Mouse (Mus musculus): ENCODE results near the gene Rfng. TPM values are rescaled to one million over a fixed set of nuclear protein-coding genes. Genes with fewer than 3 reads are reported as not detected.
A peak's percentile ranks its signal among the peaks of the same experiment; 100 is the strongest.

Gene Rfng
- total and polyA plus RNA-seq, 3 experiments: 12.7 to 40.7 TPM; not detected in 1

- Histone ChIP-seq H3K9ac (ENCODE audit: control insufficient read depth, low read depth, low read length, poor library complexity, severe bottlenecking) (peak overlapping the region; percentile 89), H3K27me3 (ENCODE audit: control insufficient read depth in 1 of 2, insufficient read depth in 2 of 2, low read length in 2 of 2) (no peaks in the 10 kb centered on the region), H3K4me3 (ENCODE audit: control insufficient read depth in 1 of 2, insufficient read depth in 1 of 2, low read depth in 2 of 2, low read length in 2 of 2) (peak overlapping the region; percentile 69 to 77), H3K36me3 (ENCODE audit: control insufficient read depth in 1 of 2, insufficient read depth in 2 of 2, low read length in 2 of 2) (peaks cover 0 to 12% of the 10 kb centered on the region in 2 experiments; a peak in 3 of 4 replicates), H3K9me3 (replicated peaks; ENCODE audit: insufficient read depth, low read length) (no peaks in the 10 kb centered on the region), H3K27ac (ENCODE audit: control insufficient read depth, low read depth, low read length) (peak overlapping the region; percentile 74), H3K79me2 (ENCODE audit: control insufficient read depth, insufficient read depth, low read length, poor library complexity) (peaks cover 40% of the 10 kb centered on the region), H3K4me1 (ENCODE audit: control insufficient read depth in 1 of 2, insufficient read depth in 2 of 2, low read length in 2 of 2) (peaks cover 0 to 20% of the 10 kb centered on the region in 2 experiments; a peak in 3 of 4 replicates)
- no peak for DNase-seq (ENCODE audit: low read depth, low spot score)
- TF ChIP-seq CTCF (IDR thresholded peaks at IDR 0.05 in 2 of 3, conservative IDR thresholded peaks at IDR 0.05 in 1 of 3; ENCODE audit: control insufficient read depth in 1 of 3, insufficient read depth in 1 of 3, low read depth in 2 of 3, low read length in 3 of 3, poor library complexity in 1 of 3, severe bottlenecking in 1 of 3): no peak
- no peak for TF ChIP-seq POLR2AphosphoS5 (IDR thresholded peaks at IDR 0.05; ENCODE audit: borderline replicate concordance, low read depth, low read length)
- no peak for TF ChIP-seq CHD1 (IDR thresholded peaks at IDR 0.05; ENCODE audit: low read depth, low read length)
- TF ChIP-seq EP300 (IDR thresholded peaks at IDR 0.05; ENCODE audit: low read depth in 1 of 2, low read length in 2 of 2): no peak; a peak in 2 of 4 replicates
- TF ChIP-seq HCFC1 (IDR thresholded peaks at IDR 0.05; ENCODE audit: low read depth, low read length): no peak; the same call in none of the 2 replicates
- TF ChIP-seq NRF1 (IDR thresholded peaks at IDR 0.05; ENCODE audit: insufficient read depth, low read depth, low read length, poor library complexity, severe bottlenecking): no peak
- TF ChIP-seq POLR2AphosphoS2 (IDR thresholded peaks at IDR 0.05; ENCODE audit: low read length): no peak
- no peak for TF ChIP-seq MAX (IDR thresholded peaks at IDR 0.05; ENCODE audit: low read length)
- peak; percentile 33; the same call in 1 of the 2 replicates for TF ChIP-seq MAZ (IDR thresholded peaks at IDR 0.05; ENCODE audit: low read depth, low read length)
- TF ChIP-seq TCF12 (IDR thresholded peaks at IDR 0.05; ENCODE audit: low read depth, low read length): no peak
- no peak for TF ChIP-seq MEF2A (IDR thresholded peaks at IDR 0.05; ENCODE audit: extremely low read depth, insufficient replicate concordance, low read depth, low read length, poor library complexity, severe bottlenecking)
- no peak for TF ChIP-seq USF2 (IDR thresholded peaks at IDR 0.05; ENCODE audit: borderline replicate concordance in 1 of 2, insufficient read depth in 1 of 2, low read depth in 1 of 2, low read length in 2 of 2)
- TF ChIP-seq SIN3A (IDR thresholded peaks at IDR 0.05; ENCODE audit: low read length): no peak; the same call in 1 of the 2 replicates
- TF ChIP-seq BHLHE40 (IDR thresholded peaks at IDR 0.05; ENCODE audit: borderline replicate concordance, low read depth, low read length): no peak; the same call in 1 of the 2 replicates
- no peak for TF ChIP-seq MAFK (IDR thresholded peaks at IDR 0.05; ENCODE audit: borderline replicate concordance, low read depth, low read length)
- no peak for TF ChIP-seq GATA1 (IDR thresholded peaks at IDR 0.05; ENCODE audit: low read depth, low read length)
- TF ChIP-seq USF1 (IDR thresholded peaks at IDR 0.05; ENCODE audit: low read depth, low read length): no peak
- TF ChIP-seq KAT2A (conservative IDR thresholded peaks at IDR 0.05; ENCODE audit: low read depth, low read length): no peak
- TF ChIP-seq E2F4 (IDR thresholded peaks at IDR 0.05; ENCODE audit: borderline replicate concordance, low read depth, low read length): no peak
- TF ChIP-seq UBTF (IDR thresholded peaks at IDR 0.05; ENCODE audit: borderline replicate concordance, insufficient read depth, low read depth, low read length): no peak
- no peak for TF ChIP-seq RAD21 (IDR thresholded peaks at IDR 0.05; ENCODE audit: low read depth, low read length)
- TF ChIP-seq RCOR1 (IDR thresholded peaks at IDR 0.05; ENCODE audit: low read depth, low read length): 0 out of 2 replicates have a peak, but pooled peaks have one; percentile 25
- TF ChIP-seq MYC (IDR thresholded peaks at IDR 0.05; ENCODE audit: low read depth, low read length): no peak
- TF ChIP-seq JUND (IDR thresholded peaks at IDR 0.05; ENCODE audit: low read depth, low read length): no peak
- no peak for TF ChIP-seq TBP (IDR thresholded peaks at IDR 0.05; ENCODE audit: low read depth, low read length)
- no peak for TF ChIP-seq ZKSCAN1 (IDR thresholded peaks at IDR 0.05; ENCODE audit: low read depth, low read length)
- no peak for TF ChIP-seq TAL1 (IDR thresholded peaks at IDR 0.05; ENCODE audit: low read length)
- 0 out of 2 replicates have a peak, but pooled peaks have one; percentile 13 for TF ChIP-seq ETS1 (IDR thresholded peaks at IDR 0.05; ENCODE audit: low read depth, low read length)
- peak; percentile 38; the same call in 1 of the 2 replicates for TF ChIP-seq CHD2 (IDR thresholded peaks at IDR 0.05; ENCODE audit: low read length)
- TF ChIP-seq MYB (IDR thresholded peaks at IDR 0.05; ENCODE audit: low read depth, low read length): no peak
- TF ChIP-seq ZC3H11A (IDR thresholded peaks at IDR 0.05; ENCODE audit: low read depth, low read length): no peak
- no peak; the same call in 1 of the 2 replicates for TF ChIP-seq NELFE (IDR thresholded peaks at IDR 0.05; ENCODE audit: low read depth, low read length)
- no peak for TF ChIP-seq ZMIZ1 (IDR thresholded peaks at IDR 0.05; ENCODE audit: low read depth, low read length)
- no peak for TF ChIP-seq GABPA (IDR thresholded peaks at IDR 0.05; ENCODE audit: low read depth, low read length)
- 0 out of 2 replicates have a peak, but pooled peaks have one; percentile 9 for TF ChIP-seq ELF1 (IDR thresholded peaks at IDR 0.05; ENCODE audit: low read depth, low read length)
- TF ChIP-seq POLR2A (IDR thresholded peaks at IDR 0.05; ENCODE audit: control insufficient read depth in 1 of 2, insufficient read depth in 1 of 2, low read depth in 1 of 2, low read length in 2 of 2, poor library complexity in 1 of 2): peak in 1 of 2 experiments; percentile 53; a peak in 2 of 4 replicates
- no peak for TF ChIP-seq MXI1 (IDR thresholded peaks at IDR 0.05; ENCODE audit: low read depth, low read length)
Measured at GRCm38 (mm10) chr11:120824787-120825288, 40.8 kb upstream of the Rfng start.
